Mouse (Mus musculus): ENCODE measurements around the gene Agbl3.

DNA sequence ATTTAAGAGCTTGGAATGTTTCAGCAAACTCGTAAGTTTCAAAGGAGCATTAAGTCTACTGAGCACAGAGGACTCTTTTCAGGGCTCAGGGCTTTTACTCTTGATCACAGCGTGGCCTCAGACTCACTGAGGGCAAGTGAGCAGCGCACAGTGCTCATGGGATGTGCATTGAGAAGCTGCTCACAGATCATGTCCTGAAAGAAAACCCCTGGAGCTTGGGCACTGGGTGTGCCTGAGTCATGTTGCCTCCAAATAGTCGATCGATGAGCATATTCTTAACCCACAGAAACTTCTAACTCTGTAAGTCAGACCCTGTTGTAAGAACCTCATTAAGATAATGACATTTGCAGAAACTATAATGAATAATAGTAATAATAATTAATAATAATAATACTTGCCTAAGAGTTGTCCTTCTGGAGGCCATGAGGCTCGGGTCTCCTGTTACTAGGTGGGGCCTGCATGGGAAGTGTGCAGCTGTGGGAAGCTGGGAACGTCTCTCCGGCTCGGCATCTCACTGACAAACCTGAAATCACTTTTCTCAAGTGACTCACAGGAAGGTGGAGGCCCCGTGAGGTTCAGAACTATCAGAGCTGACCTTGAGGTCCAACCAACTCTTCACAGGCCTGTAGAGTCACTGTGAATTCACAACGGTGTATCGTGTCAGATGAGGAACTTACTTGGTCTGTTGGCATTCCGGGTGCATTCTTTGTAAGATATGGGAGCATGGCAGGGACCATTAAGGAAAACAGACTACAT lies 45.1 kb upstream of the Agbl3 start:
- no peak for TF ChIP-seq POLR2A (IDR thresholded peaks at IDR 0.05; ENCODE audit: insufficient read depth, low read depth, low read length)
- no peak for TF ChIP-seq CTCF (IDR thresholded peaks at IDR 0.05; ENCODE audit: insufficient read depth, low read depth, low read length)
